Mouse (Mus musculus): ENCODE measurements around the gene Six5.

DNA sequence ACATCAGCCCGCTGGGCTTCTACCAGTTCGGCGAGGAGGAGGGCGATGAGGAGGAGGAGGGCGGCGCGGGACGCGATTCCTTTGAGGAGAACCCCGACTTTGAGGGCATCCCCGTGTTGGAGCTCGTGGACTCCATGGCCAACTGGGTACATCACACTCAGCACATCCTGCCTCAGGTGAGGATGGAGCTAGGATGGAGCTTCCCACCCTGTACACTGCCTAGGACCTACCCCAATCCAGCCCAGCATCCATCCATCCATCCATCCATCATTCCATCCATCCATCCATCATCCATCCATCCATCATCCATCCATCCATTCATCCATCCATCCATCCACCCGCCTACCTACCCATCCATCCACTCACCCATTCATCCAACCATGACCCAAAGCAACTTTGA lies 28.5 kb upstream of the Six5 start:
- no peak for TF ChIP-seq CTCF (IDR thresholded peaks at IDR 0.05; ENCODE audit: extremely low read depth, insufficient read depth, insufficient read length, insufficient replicate concordance)
- TF ChIP-seq POLR2A (IDR thresholded peaks at IDR 0.05; ENCODE audit: low read depth, low read length) = no peak

Data from spleen, adult 2 months (tissue).